Mouse (Mus musculus) activated CD4-positive, CD25-positive, alpha-beta regulatory T cell, adult 9 weeks (primary cell): ENCODE measurements around the gene Cd8a. TPM values are rescaled to one million over a fixed set of nuclear protein-coding genes. Genes with fewer than 3 reads are reported as not detected.

Experiments
- polyA plus RNA-seq: library from polyadenylated mRNA; unstranded; fragments of 100-300 nt; shearing (Covaris generic); gene quantifications from one replicate; pipeline ENCODE4 v1.2.1, GENCODE M21; 2017

Cd8a gene
- 3.1 TPM for polyA plus RNA-seq

DNA sequence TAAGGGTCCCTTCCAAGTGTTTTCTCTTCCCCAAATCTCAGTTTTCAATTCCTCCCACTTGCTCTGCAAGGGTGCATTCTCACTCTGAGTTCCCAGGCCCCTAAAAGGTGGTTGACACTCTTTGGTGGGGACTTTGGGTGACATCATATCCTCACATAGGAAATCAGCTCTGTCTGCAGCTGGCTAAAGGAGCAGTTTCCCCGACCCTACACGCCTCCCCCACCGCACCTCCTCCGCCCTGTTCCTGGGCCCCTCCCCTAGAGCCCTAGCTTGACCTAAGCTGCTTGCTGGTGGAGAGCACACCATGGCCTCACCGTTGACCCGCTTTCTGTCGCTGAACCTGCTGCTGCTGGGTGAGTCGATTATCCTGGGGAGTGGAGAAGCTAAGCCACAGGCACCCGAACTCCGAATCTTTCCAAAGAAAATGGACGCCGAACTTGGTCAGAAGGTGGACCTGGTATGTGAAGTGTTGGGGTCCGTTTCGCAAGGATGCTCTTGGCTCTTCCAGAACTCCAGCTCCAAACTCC lies at the start of gene Cd8a:
Gene Cd8a (plus strand): TSS at position 179 of the 527 bp plus-strand sequence.

Other genes with a start within 250 kb of the Cd8a start
- gene Thnsl2, start 229.0 kb upstream of the Cd8a start, polyA plus RNA-seq = 3.8 TPM
- not detected for gene Fabp1, start 173.6 kb upstream of the Cd8a start, polyA plus RNA-seq
- 108 TPM for gene Krcc1, start 101.8 kb upstream of the Cd8a start, polyA plus RNA-seq
- not detected for gene Smyd1, start 51.2 kb upstream of the Cd8a start, polyA plus RNA-seq
- gene Cd8b1, start 50.6 kb upstream of the Cd8a start, polyA plus RNA-seq = 26.6 TPM
- 7.9 TPM for gene Rmnd5a, start 67.2 kb downstream of the Cd8a start, polyA plus RNA-seq
- 2.1 TPM for gene Rnf103, start 120.5 kb downstream of the Cd8a start, polyA plus RNA-seq
- 88.4 TPM for gene Chmp3, start 170.4 kb downstream of the Cd8a start, polyA plus RNA-seq